Mouse (Mus musculus): ENCODE measurements at regions not wholly inside any gene's neighbourhood (a gene's known extent, or its start where the extent isn't known, plus 50 kb on each side); places are given as distances from the start of the nearest gene placed in this dataset.

GRCm38 (mm10) chr10:96925771-96926170 lies 309.0 kb downstream of the Btg1 start:
- no peak for ATAC-seq (ENCODE audit: low read depth)
- peak; percentile 30 for DNase-seq (ENCODE audit: low spot score)
- H3K36me3 ChIP-seq (ENCODE audit: control insufficient read depth, insufficient read depth, low read length) = no peaks in the 10 kb centered on the region
- H3K9ac ChIP-seq (ENCODE audit: low read depth, low read length) = no peak overlapping the region
- no peaks in the 10 kb centered on the region for H3K9me3 ChIP-seq (ENCODE audit: control insufficient read depth, low read length)
- H3K4me3 ChIP-seq (ENCODE audit: low read depth, low read length) = no peak overlapping the region
- 75% methylated on average over 2 of the region's 2 CpGs for WGBS
- no peaks in the 10 kb centered on the region for H3K4me1 ChIP-seq (ENCODE audit: control insufficient read depth, insufficient read depth, low read length)
- no peak overlapping the region for H3K4me2 ChIP-seq (ENCODE audit: low read depth, low read length)
- no peak overlapping the region for H3K27ac ChIP-seq (replicated peaks; ENCODE audit: low read depth, low read length)
- no peaks in the 10 kb centered on the region for H3K27me3 ChIP-seq (replicated peaks; ENCODE audit: control insufficient read depth, insufficient read depth, low read length)

- Histone ChIP-seq H3K27ac (replicated peaks; ENCODE audit: low read depth, low read length) (no peak overlapping the region), H3K27me3 (replicated peaks; ENCODE audit: control insufficient read depth, insufficient read depth, low read length) (no peaks in the 10 kb centered on the region), H3K9me3 (ENCODE audit: control insufficient read depth, low read length) (no peaks in the 10 kb centered on the region), H3K4me2 (ENCODE audit: low read depth, low read length) (no peak overlapping the region), H3K4me1 (ENCODE audit: control insufficient read depth, insufficient read depth, low read length) (no peaks in the 10 kb centered on the region), H3K9ac (ENCODE audit: low read depth, low read length) (no peak overlapping the region), H3K36me3 (ENCODE audit: control insufficient read depth, insufficient read depth, low read length) (no peaks in the 10 kb centered on the region), H3K4me3 (ENCODE audit: low read depth, low read length) (no peak overlapping the region)
- DNase-seq (ENCODE audit: low spot score) = peak; percentile 65
- 0 out of 2 replicates have a peak, but pooled peaks have one; percentile 41 for ATAC-seq (ENCODE audit: low read depth)
- WGBS = 61% methylated on average over 4 of the region's 4 CpGs
Measured at GRCm38 (mm10) chr10:96934661-96935060, 317.9 kb downstream of the Btg1 start.

- no peaks in the 10 kb centered on the region for H3K36me3 ChIP-seq (ENCODE audit: control insufficient read depth, insufficient read depth, low read length)
- no peak overlapping the region for H3K4me3 ChIP-seq (ENCODE audit: low read depth, low read length)
- no peak overlapping the region for H3K27ac ChIP-seq (replicated peaks; ENCODE audit: low read depth, low read length)
- no peaks in the 10 kb centered on the region for H3K4me1 ChIP-seq (ENCODE audit: control insufficient read depth, insufficient read depth, low read length)
- no peak overlapping the region for H3K4me2 ChIP-seq (ENCODE audit: low read depth, low read length)
- ATAC-seq (ENCODE audit: low read depth) (no peak), DNase-seq (ENCODE audit: low spot score) (no peak)
- no peaks in the 10 kb centered on the region for H3K27me3 ChIP-seq (replicated peaks; ENCODE audit: control insufficient read depth, insufficient read depth, low read length)
- H3K9me3 ChIP-seq (ENCODE audit: control insufficient read depth, low read length) = no peaks in the 10 kb centered on the region
- H3K9ac ChIP-seq (ENCODE audit: low read depth, low read length) = no peak overlapping the region
- WGBS = 88% methylated on average over 6 of the region's 6 CpGs
Measured at GRCm38 (mm10) chr10:96940887-96941518, 324.2 kb downstream of the Btg1 start.

- WGBS = 89% methylated on average over 7 of the region's 7 CpGs
- ATAC-seq (ENCODE audit: low read depth) (no peak), DNase-seq (ENCODE audit: low spot score) (no peak)
- H3K27me3 ChIP-seq (replicated peaks; ENCODE audit: control insufficient read depth, insufficient read depth, low read length) = no peaks in the 10 kb centered on the region
- no peak overlapping the region for H3K9ac ChIP-seq (ENCODE audit: low read depth, low read length)
- H3K36me3 ChIP-seq (ENCODE audit: control insufficient read depth, insufficient read depth, low read length) = no peaks in the 10 kb centered on the region
- no peak overlapping the region for H3K27ac ChIP-seq (replicated peaks; ENCODE audit: low read depth, low read length)
- H3K4me2 ChIP-seq (ENCODE audit: low read depth, low read length) = no peak overlapping the region
- no peak overlapping the region for H3K4me3 ChIP-seq (ENCODE audit: low read depth, low read length)
- H3K9me3 ChIP-seq (ENCODE audit: control insufficient read depth, low read length) = no peaks in the 10 kb centered on the region
- H3K4me1 ChIP-seq (ENCODE audit: control insufficient read depth, insufficient read depth, low read length) = no peaks in the 10 kb centered on the region
Measured at GRCm38 (mm10) chr10:96944229-96944628, 327.4 kb downstream of the Btg1 start.

- Histone ChIP-seq H3K9ac (ENCODE audit: low read depth, low read length) (no peak overlapping the region), H3K4me2 (ENCODE audit: low read depth, low read length) (no peak overlapping the region), H3K9me3 (ENCODE audit: control insufficient read depth, low read length) (no peaks in the 10 kb centered on the region), H3K4me3 (ENCODE audit: low read depth, low read length) (no peak overlapping the region), H3K27me3 (replicated peaks; ENCODE audit: control insufficient read depth, insufficient read depth, low read length) (no peaks in the 10 kb centered on the region), H3K36me3 (ENCODE audit: control insufficient read depth, insufficient read depth, low read length) (no peaks in the 10 kb centered on the region), H3K4me1 (ENCODE audit: control insufficient read depth, insufficient read depth, low read length) (no peaks in the 10 kb centered on the region), H3K27ac (replicated peaks; ENCODE audit: low read depth, low read length) (no peak overlapping the region)
- 86% methylated on average over 3 of the region's 3 CpGs for WGBS
- no peak for ATAC-seq (ENCODE audit: low read depth)
- no peak for DNase-seq (ENCODE audit: low spot score)
Measured at GRCm38 (mm10) chr10:96947971-96948370, 331.2 kb downstream of the Btg1 start.

- no peak overlapping the region for H3K4me3 ChIP-seq (ENCODE audit: low read depth, low read length)
- no peaks in the 10 kb centered on the region for H3K36me3 ChIP-seq (ENCODE audit: control insufficient read depth, insufficient read depth, low read length)
- no peak overlapping the region for H3K4me2 ChIP-seq (ENCODE audit: low read depth, low read length)
- no peaks in the 10 kb centered on the region for H3K4me1 ChIP-seq (ENCODE audit: control insufficient read depth, insufficient read depth, low read length)
- peak; percentile 89 for DNase-seq (ENCODE audit: low spot score)
- 39% methylated on average over 2 of the region's 2 CpGs for WGBS
- no peaks in the 10 kb centered on the region for H3K9me3 ChIP-seq (ENCODE audit: control insufficient read depth, low read length)
- no peaks in the 10 kb centered on the region for H3K27me3 ChIP-seq (replicated peaks; ENCODE audit: control insufficient read depth, insufficient read depth, low read length)
- ATAC-seq (ENCODE audit: low read depth) = no peak
- H3K27ac ChIP-seq (replicated peaks; ENCODE audit: low read depth, low read length) = no peak overlapping the region
- no peak overlapping the region for H3K9ac ChIP-seq (ENCODE audit: low read depth, low read length)
Measured at GRCm38 (mm10) chr10:96948871-96949270, 332.1 kb downstream of the Btg1 start.

- Histone ChIP-seq H3K9me3 (ENCODE audit: control insufficient read depth, low read length) (no peaks in the 10 kb centered on the region), H3K4me2 (ENCODE audit: low read depth, low read length) (peak overlapping the region; percentile 47), H3K27ac (replicated peaks; ENCODE audit: low read depth, low read length) (peak overlapping the region; percentile 2), H3K9ac (ENCODE audit: low read depth, low read length) (peak overlapping the region; percentile 15; the same call in 1 of the 2 replicates), H3K4me3 (ENCODE audit: low read depth, low read length) (peak overlapping the region; percentile 16; the same call in 1 of the 2 replicates), H3K4me1 (ENCODE audit: control insufficient read depth, insufficient read depth, low read length) (peaks cover 15% of the 10 kb centered on the region), H3K36me3 (ENCODE audit: control insufficient read depth, insufficient read depth, low read length) (no peaks in the 10 kb centered on the region), H3K27me3 (replicated peaks; ENCODE audit: control insufficient read depth, insufficient read depth, low read length) (no peaks in the 10 kb centered on the region)
- DNase-seq (ENCODE audit: low spot score) (peak; percentile 78), ATAC-seq (ENCODE audit: low read depth) (peak; percentile 84)
- WGBS = 19% methylated on average over 12 of the region's 12 CpGs
Measured at GRCm38 (mm10) chr10:96955036-96955775, 338.4 kb downstream of the Btg1 start.

GRCm38 (mm10) chr10:96955776-96956448 lies 339.1 kb downstream of the Btg1 start:
- peaks cover 15% of the 10 kb centered on the region for H3K4me1 ChIP-seq (ENCODE audit: control insufficient read depth, insufficient read depth, low read length)
- peak overlapping the region; percentile 47 for H3K4me2 ChIP-seq (ENCODE audit: low read depth, low read length)
- peak overlapping the region; percentile 2; the same call in 1 of the 2 replicates for H3K27ac ChIP-seq (replicated peaks; ENCODE audit: low read depth, low read length)
- ATAC-seq (ENCODE audit: low read depth) (peak; percentile 75), DNase-seq (ENCODE audit: low spot score) (peak; percentile 23)
- no peaks in the 10 kb centered on the region for H3K27me3 ChIP-seq (replicated peaks; ENCODE audit: control insufficient read depth, insufficient read depth, low read length)
- H3K36me3 ChIP-seq (ENCODE audit: control insufficient read depth, insufficient read depth, low read length) = no peaks in the 10 kb centered on the region
- H3K4me3 ChIP-seq (ENCODE audit: low read depth, low read length) = peak overlapping the region; percentile 16
- H3K9ac ChIP-seq (ENCODE audit: low read depth, low read length) = peak overlapping the region; percentile 15; the same call in 1 of the 2 replicates
- WGBS = 21% methylated on average over 16 of the region's 16 CpGs
- no peaks in the 10 kb centered on the region for H3K9me3 ChIP-seq (ENCODE audit: control insufficient read depth, low read length)
